ENCODE assay signal across 16 mouse cellular contexts in the genomic region with DNA sequence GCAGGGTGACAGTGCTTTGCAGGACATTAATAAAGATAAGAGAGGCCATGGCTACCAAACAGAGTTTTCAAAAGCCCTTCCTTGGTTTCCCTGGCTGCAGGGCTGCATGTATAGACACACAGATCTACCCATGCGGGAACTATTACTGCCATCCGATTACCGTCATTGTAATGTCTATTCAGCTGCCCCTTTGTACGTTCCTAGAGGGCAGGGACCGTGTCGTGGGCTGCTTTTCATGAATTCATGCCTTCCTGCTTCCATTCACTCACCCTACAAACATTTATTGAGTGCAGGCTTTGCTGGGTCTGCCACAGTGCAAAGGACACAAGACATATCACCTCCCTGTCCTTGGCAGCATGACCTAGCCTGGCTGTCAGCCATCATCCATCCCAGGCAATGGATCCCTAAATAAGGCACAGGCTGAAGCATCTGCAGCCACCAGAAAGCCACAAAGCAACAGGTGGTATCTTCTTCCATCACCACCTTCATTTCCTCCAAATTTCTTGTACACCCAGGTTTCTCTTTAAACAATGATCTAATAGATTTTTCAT.
DNase-seq lines count a peak whose midpoint lies in the region; ATAC-seq lines count a peak whose summit lies in the region.
"Had no signal": no experiment of that assay in that cellular context is flagged by ENCODE, and none has a peak within 500 bp of the region (broad histone marks: within the 10 kb centered on the region; RNA-seq: fewer than 3 reads in every experiment).

No protein-coding gene starts in this region.

- peak; percentile 43; the same call in 1 of the 2 replicates for ATAC-seq in hindbrain, embryonic 11.5 days (ENCODE audit: low FRiP score)
- ATAC-seq in hindbrain, embryonic 16.5 days, result no peak
- peak; percentile 22; the same call in 1 of the 2 replicates for ATAC-seq in neural tube, embryonic 11.5 days (ENCODE audit: insufficient read depth, low FRiP score, low TSS enrichment)
- ATAC-seq in activated CD4-positive, CD25-positive, alpha-beta regulatory T cell, adult 4 months, result no peak
- ATAC-seq: CD4-positive, CD25-positive, alpha-beta regulatory T cell, adult 4 months; forebrain, embryonic 16.5 days; intestine, embryonic 16.5 days had no signal

- no peak overlapping the region for H3K4me3 ChIP-seq in hindbrain, embryonic 11.5 days (ENCODE audit: low read depth, low read length)
- no peak overlapping the region for H3K4me3 ChIP-seq in hindbrain, embryonic 16.5 days (ENCODE audit: low read length)
- H3K4me3 ChIP-seq in neural tube, embryonic 11.5 days (ENCODE audit: low read depth, low read length), result no peak overlapping the region
- H3K4me3 ChIP-seq: limb, embryonic 15.5 days; megakaryocyte, embryonic 14.5 days had no signal

- H3K27ac ChIP-seq in hindbrain, embryonic 11.5 days (ENCODE audit: low read depth, low read length), result no peak overlapping the region
- H3K27ac ChIP-seq in hindbrain, embryonic 16.5 days (ENCODE audit: low read depth, low read length), result no peak overlapping the region
- H3K27ac ChIP-seq in neural tube, embryonic 11.5 days (ENCODE audit: low read depth, low read length), result no peak overlapping the region
- H3K27ac ChIP-seq: limb, embryonic 15.5 days had no signal

- H3K4me1 ChIP-seq in hindbrain, embryonic 11.5 days (replicated peaks; ENCODE audit: control insufficient read depth, insufficient read depth, low read length), result no peaks in the 10 kb centered on the region; the same call in 1 of the 2 replicates
- H3K4me1 ChIP-seq in hindbrain, embryonic 16.5 days (ENCODE audit: control insufficient read depth, insufficient read depth, low read depth, low read length), result no peaks in the 10 kb centered on the region
- H3K4me1 ChIP-seq in neural tube, embryonic 11.5 days (ENCODE audit: control insufficient read depth, insufficient read depth, low read length), result no peaks in the 10 kb centered on the region
- H3K4me1 ChIP-seq: limb, embryonic 15.5 days; megakaryocyte, embryonic 14.5 days had no signal

- no peaks in the 10 kb centered on the region for H3K9me3 ChIP-seq in hindbrain, embryonic 11.5 days (ENCODE audit: control insufficient read depth, low read length)
- H3K9me3 ChIP-seq in hindbrain, embryonic 16.5 days (ENCODE audit: control insufficient read depth, low read length), result no peaks in the 10 kb centered on the region
- H3K9me3 ChIP-seq in neural tube, embryonic 11.5 days (ENCODE audit: control insufficient read depth, low read length), result no peaks in the 10 kb centered on the region
- H3K9me3 ChIP-seq: limb, embryonic 15.5 days; megakaryocyte, embryonic 14.5 days had no signal

- peak; percentile 8 for DNase-seq in hindbrain, embryonic 11.5 days (ENCODE audit: low spot score)
- DNase-seq in neural tube, embryonic 11.5 days (ENCODE audit: low spot score), result peak; percentile 41
- DNase-seq in neural tube, embryonic 10.5 days (ENCODE audit: extremely low spot score, low spot score), result no peak
- DNase-seq in embryo, embryonic 9.5 days (ENCODE audit: extremely low spot score), result peak; percentile 19
- peak; percentile 24 for DNase-seq in yolk sac, embryonic 10.5 days (ENCODE audit: low spot score)
- DNase-seq: cerebellum, adult 9-10 months; kidney, postnatal 14 days; lung, postnatal 10 days; thymus, postnatal 25 days had no signal

- no peaks in the 10 kb centered on the region for H3K36me3 ChIP-seq in hindbrain, embryonic 11.5 days (ENCODE audit: control insufficient read depth, insufficient read depth, low read length)
- no peaks in the 10 kb centered on the region for H3K36me3 ChIP-seq in hindbrain, embryonic 16.5 days (ENCODE audit: control insufficient read depth, insufficient read depth, low read length)
- H3K36me3 ChIP-seq in neural tube, embryonic 11.5 days (ENCODE audit: control insufficient read depth, insufficient read depth, low read length), result no peaks in the 10 kb centered on the region
- H3K36me3 ChIP-seq: limb, embryonic 15.5 days had no signal

- no peak overlapping the region for H3K4me2 ChIP-seq in hindbrain, embryonic 11.5 days (replicated peaks; ENCODE audit: low read depth, low read length)
- H3K4me2 ChIP-seq in hindbrain, embryonic 16.5 days (ENCODE audit: low read length), result no peak overlapping the region
- H3K4me2 ChIP-seq in neural tube, embryonic 11.5 days (ENCODE audit: low read depth), result no peak overlapping the region
- H3K4me2 ChIP-seq: limb, embryonic 15.5 days had no signal

- H3K27me3 ChIP-seq in hindbrain, embryonic 11.5 days (ENCODE audit: control insufficient read depth, insufficient read depth, low read length), result peaks cover 23% of the 10 kb centered on the region
- no peaks in the 10 kb centered on the region; the same call in 1 of the 2 replicates for H3K27me3 ChIP-seq in hindbrain, embryonic 16.5 days (replicated peaks; ENCODE audit: control insufficient read depth, insufficient read depth, low read length)
- peaks cover 6% of the 10 kb centered on the region; the same call in 1 of the 2 replicates for H3K27me3 ChIP-seq in neural tube, embryonic 11.5 days (ENCODE audit: control insufficient read depth, insufficient read depth, low read length)
- H3K27me3 ChIP-seq: limb, embryonic 15.5 days had no signal

- no peak overlapping the region for H3K9ac ChIP-seq in hindbrain, embryonic 11.5 days (ENCODE audit: low read depth, low read length)
- no peak overlapping the region for H3K9ac ChIP-seq in hindbrain, embryonic 16.5 days (ENCODE audit: low read depth, low read length)
- H3K9ac ChIP-seq in neural tube, embryonic 11.5 days (ENCODE audit: low read length), result no peak overlapping the region
- H3K9ac ChIP-seq: limb, embryonic 15.5 days had no signal

- WGBS in hindbrain, embryonic 11.5 days, result 39% methylated on average over 6 of the region's 6 CpGs
- 15% methylated on average over 6 of the region's 6 CpGs for WGBS in hindbrain, embryonic 16.5 days
- 45% methylated on average over 6 of the region's 6 CpGs for WGBS in neural tube, embryonic 11.5 days

Comparison
In these comparisons a context has a peak if more than half of its experiments do, and no peak if none do; other contexts are left out.
1. ATAC-seq: peak in hindbrain, embryonic 11.5 days (single experiment) and neural tube, embryonic 11.5 days (single experiment); none in hindbrain, embryonic 16.5 days (single experiment) and activated CD4-positive, CD25-positive, alpha-beta regulatory T cell, adult 4 months (single experiment).